Mouse (Mus musculus): ENCODE measurements at regions not wholly inside any gene's neighbourhood (a gene's known extent, or its start where the extent isn't known, plus 50 kb on each side); places are given as distances from the start of the nearest gene placed in this dataset.

DNA sequence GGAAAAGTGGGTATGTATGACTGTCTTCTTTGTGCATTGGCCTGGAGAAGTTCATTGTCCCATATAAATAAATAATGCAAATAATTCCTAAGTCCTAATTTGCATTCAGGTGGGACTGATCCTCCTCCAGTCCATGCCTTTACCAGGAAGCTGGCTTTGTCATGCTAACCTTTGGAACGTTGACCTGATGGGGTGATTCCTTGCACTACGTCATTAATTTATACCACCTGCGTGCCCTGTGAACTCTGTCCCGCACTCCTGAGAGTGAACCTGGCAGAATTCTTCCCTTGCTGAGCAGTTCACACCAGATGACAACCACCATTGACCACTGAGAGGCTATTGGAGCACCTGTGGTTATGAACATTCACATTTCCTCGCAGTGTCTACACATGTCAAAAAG lies 165.9 kb upstream of the Dyrk2 start:
- TF ChIP-seq POLR2A (IDR thresholded peaks at IDR 0.05; ENCODE audit: low read depth, low read length) (no peak), CTCF (IDR thresholded peaks at IDR 0.05; ENCODE audit: borderline replicate concordance, insufficient read depth, low read length) (no peak)

All from embryonic fibroblast, embryonic 13.5 days (primary cell).